ENCODE assay signal across 8 mouse cellular contexts in genomic region chr11:54438991-54439690, GRCm38 (mm10). TPM values are rescaled to one million over a fixed set of nuclear protein-coding genes. Genes with fewer than 3 reads are reported as not detected.
DNase-seq lines count a peak whose midpoint lies in the region; ATAC-seq and TF ChIP-seq lines count a peak whose summit lies in the region.

No protein-coding gene starts in this region.

- H3K9ac ChIP-seq in CH12.LX (ENCODE audit: insufficient read depth, low read depth): peak overlapping the region; percentile 94
- peak overlapping the region; percentile 90 for H3K9ac ChIP-seq in forebrain, embryonic 14.5 days (ENCODE audit: low read length)
- peak overlapping the region; percentile 94 for H3K9ac ChIP-seq in liver, embryonic 16.5 days (ENCODE audit: low read depth, low read length)

- ATAC-seq in forebrain, embryonic 14.5 days: no peak
- ATAC-seq in liver, embryonic 16.5 days (ENCODE audit: low read depth): no peak

- dilution Hi-C loops in CH12.LX (cut with MboI; ENCODE audit: extremely low pct_ligation_motif_present, extremely low pct_unique_long_range_greater_than_20kb, low sequenced_read_pairs): no loop called here

- peaks cover 7 to 51% of the 10 kb centered on the region in 2 experiments for H3K4me1 ChIP-seq in CH12.LX (ENCODE audit: control insufficient read depth in 1 of 2, insufficient read depth in 2 of 2)
- peaks cover 16% of the 10 kb centered on the region for H3K4me1 ChIP-seq in forebrain, embryonic 14.5 days (ENCODE audit: control insufficient read depth, insufficient read depth, low read length)
- H3K4me1 ChIP-seq in liver, embryonic 16.5 days (ENCODE audit: control insufficient read depth, low read depth, low read length): peaks cover 8% of the 10 kb centered on the region

- TF ChIP-seq EP300 in CH12.LX (IDR thresholded peaks at IDR 0.05; ENCODE audit: low read length): peak; percentile 2; the same call in 1 of the 2 replicates

- no peak for TF ChIP-seq RAD21 in CH12.LX (IDR thresholded peaks at IDR 0.05; ENCODE audit: low read depth, low read length)

- peak overlapping the region; percentile 57 to 96 (median 89) for H3K4me3 ChIP-seq in CH12.LX (replicated peaks in 1 of 3; ENCODE audit: low read depth in 2 of 3, low read length in 2 of 3, poor library complexity in 1 of 3)
- peak overlapping the region; percentile 92 for H3K4me3 ChIP-seq in forebrain, embryonic 14.5 days (ENCODE audit: low read depth, low read length)
- peak overlapping the region; percentile 82 for H3K4me3 ChIP-seq in liver, embryonic 16.5 days (ENCODE audit: low read depth, low read length)

- in situ Hi-C loops in CH12.LX (cut with MboI; ENCODE audit: low pct_ligation_motif_present, low pct_unique_long_range_greater_than_20kb, low sequenced_read_pairs): loop anchor here (5.0 to 10.0 kb wide), 2 partner anchors 88 to 134 kb away; partner anchors contain the start of gene Acsl6

- peak overlapping the region; percentile 80 for H3K4me2 ChIP-seq in CH12.LX (ENCODE audit: insufficient read depth, low read depth, poor library complexity, severe bottlenecking)
- H3K4me2 ChIP-seq in forebrain, embryonic 14.5 days (ENCODE audit: low read length): peak overlapping the region; percentile 71
- peak overlapping the region; percentile 63 for H3K4me2 ChIP-seq in liver, embryonic 16.5 days (ENCODE audit: low read depth, low read length)

- WGBS in forebrain, embryonic 14.5 days: 49% methylated on average over 11 of the region's 11 CpGs
- 6% methylated on average over 11 of the region's 11 CpGs for WGBS in liver, embryonic 16.5 days (ENCODE audit: insufficient replicate concordance)

- intact Hi-C loops in heart, postnatal 25 days (cut with DNase I): loop anchor here (5.0 kb wide), 1 partner anchor 83 kb away; the partner anchor contains the start of gene Rapgef6

- DNase-seq in heart, adult 8-10 months (ENCODE audit: low spot score): peak; percentile 24
- no peak for DNase-seq in heart, postnatal 25 days (ENCODE audit: low spot score)
- peak; percentile 39 for DNase-seq in CH12.LX (ENCODE audit: extremely low read depth)
- DNase-seq in forebrain, embryonic 14.5 days (ENCODE audit: low spot score): peak; percentile 1
- no peak for DNase-seq in adrenal gland, postnatal 4 days (ENCODE audit: low spot score in 2 of 2)
- DNase-seq in cerebellum, adult 9-10 months: no peak
- DNase-seq in thymus, postnatal 25 days: no peak

- peaks cover 58% of the 10 kb centered on the region for H3K79me2 ChIP-seq in CH12.LX (replicated peaks; ENCODE audit: control insufficient read depth, extremely low read depth, insufficient read depth, poor library complexity, severe bottlenecking)

- H3K27ac ChIP-seq in CH12.LX (ENCODE audit: insufficient read depth, low read depth): no peak overlapping the region
- no peak overlapping the region for H3K27ac ChIP-seq in forebrain, embryonic 14.5 days (ENCODE audit: low read depth, low read length)
- peak overlapping the region; percentile 87; the same call in 1 of the 2 replicates for H3K27ac ChIP-seq in liver, embryonic 16.5 days (ENCODE audit: low read length)

- TF ChIP-seq POLR2A in CH12.LX (IDR thresholded peaks at IDR 0.05; ENCODE audit: low read depth, low read length): no peak

- H3K9me3 ChIP-seq in CH12.LX (replicated peaks; ENCODE audit: low read length): no peaks in the 10 kb centered on the region
- H3K9me3 ChIP-seq in forebrain, embryonic 14.5 days (replicated peaks; ENCODE audit: control insufficient read depth, low read length): no peaks in the 10 kb centered on the region
- no peaks in the 10 kb centered on the region for H3K9me3 ChIP-seq in liver, embryonic 16.5 days (replicated peaks; ENCODE audit: control insufficient read depth, low read length)

- H3K27me3 ChIP-seq in CH12.LX (replicated peaks): no peaks in the 10 kb centered on the region
- no peaks in the 10 kb centered on the region for H3K27me3 ChIP-seq in forebrain, embryonic 14.5 days (replicated peaks; ENCODE audit: control insufficient read depth, insufficient read depth, low read length)
- no peaks in the 10 kb centered on the region for H3K27me3 ChIP-seq in liver, embryonic 16.5 days (ENCODE audit: control insufficient read depth, insufficient read depth, low read depth, low read length)

- TF ChIP-seq CTCF in CH12.LX (conservative IDR thresholded peaks at IDR 0.05 in 1 of 2, IDR thresholded peaks at IDR 0.05 in 1 of 2; ENCODE audit: low read depth in 2 of 2, low read length in 2 of 2): no peak

- peaks cover 0 to 19% of the 10 kb centered on the region in 2 experiments for H3K36me3 ChIP-seq in CH12.LX (replicated peaks in 1 of 2; ENCODE audit: control insufficient read depth in 1 of 2, insufficient read depth in 1 of 2, low read length in 1 of 2)
- no peaks in the 10 kb centered on the region for H3K36me3 ChIP-seq in forebrain, embryonic 14.5 days (ENCODE audit: control insufficient read depth, insufficient read depth, low read length)
- no peaks in the 10 kb centered on the region for H3K36me3 ChIP-seq in liver, embryonic 16.5 days (ENCODE audit: control insufficient read depth, insufficient read depth)

TF ChIP-seq in CH12.LX, 34 proteins besides CTCF, POLR2A, EP300 and RAD21:
- TF ChIP-seq NELFE (IDR thresholded peaks at IDR 0.05; ENCODE audit: low read depth, low read length) (no peak), MAX (IDR thresholded peaks at IDR 0.05; ENCODE audit: low read length) (peak; percentile 21; the same call in 1 of the 2 replicates), SIN3A (IDR thresholded peaks at IDR 0.05; ENCODE audit: low read length) (peak; percentile 47; the same call in 1 of the 2 replicates), CHD2 (IDR thresholded peaks at IDR 0.05; ENCODE audit: low read length) (no peak), MXI1 (IDR thresholded peaks at IDR 0.05; ENCODE audit: low read depth, low read length) (no peak), ELF1 (IDR thresholded peaks at IDR 0.05; ENCODE audit: low read depth, low read length) (no peak), JUN (IDR thresholded peaks at IDR 0.05; ENCODE audit: insufficient read depth, low read depth, low read length) (no peak), USF2 (conservative IDR thresholded peaks at IDR 0.05; ENCODE audit: low read depth, low read length) (no peak), JUND (conservative IDR thresholded peaks at IDR 0.05; ENCODE audit: low read depth, low read length) (no peak), RCOR1 (conservative IDR thresholded peaks at IDR 0.05; ENCODE audit: low read depth, low read length) (0 out of 2 replicates have a peak, but pooled peaks have one; percentile 46), CHD1 (IDR thresholded peaks at IDR 0.05; ENCODE audit: low read depth, low read length) (peak; percentile 82), TBP (conservative IDR thresholded peaks at IDR 0.05; ENCODE audit: low read depth, low read length) (no peak), GABPA (IDR thresholded peaks at IDR 0.05; ENCODE audit: insufficient replicate concordance, low read depth, low read length) (no peak), MAFK (IDR thresholded peaks at IDR 0.05; ENCODE audit: insufficient replicate concordance, low read length) (no peak), USF1 (IDR thresholded peaks at IDR 0.05; ENCODE audit: low read depth, low read length) (no peak), TCF12 (IDR thresholded peaks at IDR 0.05; ENCODE audit: low read depth, low read length) (no peak), ZMIZ1 (IDR thresholded peaks at IDR 0.05; ENCODE audit: low read depth, low read length) (no peak), BHLHE40 (IDR thresholded peaks at IDR 0.05; ENCODE audit: low read depth, low read length) (no peak), POLR2AphosphoS2 (IDR thresholded peaks at IDR 0.05; ENCODE audit: low read depth, low read length) (no peak), ZC3H11A (IDR thresholded peaks at IDR 0.05; ENCODE audit: low read depth, low read length) (no peak), ETS1 (conservative IDR thresholded peaks at IDR 0.05; ENCODE audit: low read depth, low read length) (no peak; the same call in 1 of the 2 replicates), UBTF (IDR thresholded peaks at IDR 0.05; ENCODE audit: low read depth, low read length) (no peak), PAX5 (IDR thresholded peaks at IDR 0.05; ENCODE audit: low read length) (no peak)
TF ChIP-seq in CH12.LX: peak in this region for 4.

RNA-seq across cellular contexts. Expression of gene Fnip1, which starts 1.1 kb away (rescaled TPM):
- total RNA-seq in heart, adult 8-10 months (2022): 10 to 100 TPM; 36.1 to 46.0 (median 41.1) TPM
- total RNA-seq in heart, postnatal 25 days (2021): 10 to 100 TPM; 33.0 to 37.8 TPM
- total RNA-seq in CH12.LX (2012; rRNA removed) (15.4 and 15.5 TPM in 2 replicates), CH12.LX (2014; rRNA removed) (24.5 and 29.5 TPM in 2 replicates)
- polyA plus RNA-seq in CH12.LX (2012; ENCODE audit: insufficient read length, low read depth): 20.7 and 21.8 TPM in 2 replicates
- polyA plus RNA-seq in forebrain, embryonic 14.5 days (2014; fragmentation: Nextera tagmentation; extraction: Ambion mirVana): 13.0 and 15.1 TPM in 2 replicates
- 5.3 and 5.6 TPM in 2 replicates for polyA plus RNA-seq in liver, embryonic 16.5 days (2015; fragmentation: Nextera tagmentation; extraction: Ambion mirVana)
- total RNA-seq in adrenal gland, postnatal 4 days (2021): 10 to 100 TPM; 25.6 to 25.9 TPM

Comparison
In these comparisons a context has a peak if more than half of its experiments do, and no peak if none do; other contexts are left out.
1. DNase-seq: peak in heart, adult 8-10 months (single experiment), CH12.LX (single experiment) and forebrain, embryonic 14.5 days (single experiment); none in heart, postnatal 25 days (single experiment), adrenal gland, postnatal 4 days (0 of 2), cerebellum, adult 9-10 months (single experiment) and thymus, postnatal 25 days (single experiment).
2. Peak in every context shown above with its lines, with median percentiles within 50 percentile points of each other: H3K4me2 ChIP-seq, H3K4me3 ChIP-seq and H3K9ac ChIP-seq.